Mouse (Mus musculus): Measurements from ENCODE around the gene Tmem53. TPM values are rescaled to one million over a fixed set of nuclear protein-coding genes. Genes with fewer than 3 reads are reported as not detected.

Tmem53 gene
- total RNA-seq, 2 experiments from 2014 or later, result 2.7 to 6.6 TPM

DNA sequence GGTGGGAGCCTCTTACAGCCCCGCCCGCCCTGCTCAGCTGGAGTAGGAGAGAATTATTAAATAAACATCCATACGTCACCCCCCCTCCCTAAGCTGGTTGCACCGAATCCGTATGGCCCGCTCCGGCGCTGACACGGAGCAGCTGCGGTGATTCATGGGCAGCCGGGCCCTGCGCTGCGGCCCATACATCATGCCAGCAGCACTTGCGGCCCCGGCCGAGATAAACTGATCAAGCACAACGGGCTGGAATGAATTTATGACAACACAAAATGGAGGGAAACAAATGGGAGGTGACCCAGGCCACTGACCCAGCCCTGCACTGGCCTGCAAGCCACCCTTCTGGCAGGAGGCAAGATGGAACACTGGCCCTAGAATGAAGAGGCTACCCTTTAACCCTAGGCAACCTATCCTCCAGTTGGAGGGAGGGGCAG lies 24.5 kb downstream of the Tmem53 start:
- DNase-seq, result no peak
- intact Hi-C loops (cut with DNase I), result loop anchor here (10.0 kb wide), 1 partner anchor 399 kb away; no protein-coding TSS in a partner anchor
- H3K4me3 ChIP-seq, result no peak overlapping the region
- peak overlapping the region; percentile 25 for H3K27ac ChIP-seq
- TF ChIP-seq CTCF (IDR thresholded peaks at IDR 0.05), result no peak

DNA sequence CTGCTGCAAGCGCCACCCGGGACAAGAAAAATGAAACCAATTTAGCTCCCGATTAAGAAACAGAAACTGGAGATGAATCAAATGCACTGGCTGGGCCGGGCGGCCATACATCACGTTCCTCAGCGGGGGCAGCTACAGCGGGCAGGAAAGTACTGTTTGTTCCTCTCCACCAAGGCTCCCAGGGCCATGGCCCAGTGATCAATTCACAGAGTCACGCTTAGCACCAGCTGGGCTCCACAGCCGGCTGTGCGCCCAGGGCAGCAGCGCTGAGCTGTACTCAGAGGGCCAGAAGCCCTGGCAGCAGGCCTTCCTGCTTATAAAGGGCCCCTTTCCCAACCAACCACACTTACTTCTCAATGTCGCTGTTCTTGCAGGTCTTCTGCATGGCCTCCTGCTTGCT lies 25.3 kb downstream of the Tmem53 start:
- intact Hi-C loops (cut with DNase I), result loop anchor here (10.0 kb wide), 1 partner anchor 398 kb away; no protein-coding TSS in a partner anchor
- peak overlapping the region; percentile 25 for H3K27ac ChIP-seq
- DNase-seq, result peak; percentile 66
- H3K4me3 ChIP-seq, result no peak overlapping the region
- TF ChIP-seq CTCF (IDR thresholded peaks at IDR 0.05), result no peak

DNA sequence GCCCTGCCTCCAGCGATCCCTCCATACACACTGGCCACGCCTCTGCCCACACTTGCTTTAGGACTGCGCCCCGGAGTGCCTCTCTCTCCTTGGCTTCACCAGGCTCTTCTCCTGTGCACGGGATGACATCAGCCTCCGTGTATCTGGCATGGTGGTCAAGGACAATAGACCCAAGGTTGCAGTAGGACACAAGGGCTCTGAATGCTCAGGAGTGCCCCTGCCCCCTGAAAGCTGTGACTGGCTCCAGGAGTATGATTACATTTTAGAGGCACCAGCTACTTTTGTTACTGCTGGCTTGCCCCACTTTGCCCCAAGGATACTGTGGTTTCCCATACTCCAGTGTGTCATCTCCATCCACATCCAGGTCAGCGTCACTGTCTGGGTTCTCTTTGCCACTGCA lies 25.9 kb downstream of the Tmem53 start:
- intact Hi-C loops (cut with DNase I), result loop anchor here (10.0 kb wide), 1 partner anchor 397 kb away; no protein-coding TSS in a partner anchor
- Histone ChIP-seq H3K4me3 (no peak overlapping the region), H3K27ac (peak overlapping the region; percentile 25)
- TF ChIP-seq CTCF (IDR thresholded peaks at IDR 0.05), result no peak
- no peak for DNase-seq

DNA sequence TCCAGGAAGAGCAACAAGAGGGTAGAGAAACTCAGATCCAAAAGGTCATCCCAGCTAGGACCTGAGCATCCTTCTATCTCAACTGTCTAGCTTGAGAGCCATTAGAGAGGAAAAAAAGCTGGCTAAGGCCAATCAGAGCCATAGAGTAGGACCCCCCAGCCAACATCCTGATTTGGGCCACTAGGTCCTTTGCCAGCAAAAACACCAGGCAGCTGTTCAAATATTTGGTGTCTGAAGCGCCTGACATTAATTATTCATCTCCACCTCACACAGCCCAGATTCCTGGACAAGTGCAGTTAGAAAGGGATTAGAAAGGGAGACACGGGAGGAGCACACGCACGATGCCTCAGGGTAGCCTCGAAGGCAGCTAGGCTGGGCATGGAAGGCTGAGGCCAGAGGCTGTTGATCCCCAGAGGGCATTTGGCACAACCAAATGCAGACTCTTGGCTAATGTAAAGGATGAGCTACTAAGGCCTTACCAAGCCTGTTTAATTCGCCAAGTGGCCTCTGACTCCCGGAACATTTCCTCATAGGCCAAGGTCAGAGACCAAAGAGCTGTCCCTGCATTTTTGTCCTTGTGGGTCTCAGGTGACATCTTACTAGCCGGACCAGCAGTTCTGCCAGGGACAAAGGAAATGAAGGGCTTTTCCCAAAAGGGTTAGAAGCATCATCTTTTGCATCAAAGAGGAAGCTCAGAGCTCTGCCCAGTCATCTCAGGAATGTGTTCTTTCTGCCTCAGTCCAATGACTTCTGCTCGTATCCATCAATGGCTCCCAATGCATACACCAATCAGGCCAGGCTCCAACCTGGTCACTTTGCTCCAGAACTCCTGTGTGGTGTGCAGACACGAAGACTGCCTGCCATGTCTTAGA lies 26.9 kb downstream of the Tmem53 start:
- DNase-seq, result no peak
- TF ChIP-seq CTCF (IDR thresholded peaks at IDR 0.05), result no peak
- intact Hi-C loops (cut with DNase I), result loop anchor here (10.0 kb wide), 1 partner anchor 396 kb away; no protein-coding TSS in a partner anchor
- no peak overlapping the region for H3K4me3 ChIP-seq
- peak overlapping the region; percentile 48 for H3K27ac ChIP-seq

DNA sequence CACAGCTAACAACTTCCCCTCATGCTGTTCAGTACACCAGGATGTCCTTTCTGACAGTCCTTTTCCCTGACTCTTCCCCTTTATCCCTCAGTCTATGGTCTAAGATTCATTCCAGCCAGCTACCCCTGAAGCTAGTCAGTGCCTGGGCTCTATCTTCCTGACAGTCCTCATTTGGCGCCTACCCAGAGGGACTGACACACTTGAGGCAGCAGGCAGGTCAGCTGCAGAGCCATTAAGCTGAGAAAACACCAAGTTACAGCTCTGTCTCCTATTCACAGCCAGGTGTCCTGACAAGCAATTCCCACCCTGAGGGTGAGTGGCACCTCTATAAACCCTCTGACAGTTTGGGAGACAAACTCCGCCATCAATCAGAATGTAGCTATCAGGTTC lies 27.5 kb downstream of the Tmem53 start:
- intact Hi-C loops (cut with DNase I), result loop anchor here (10.0 kb wide), 1 partner anchor 396 kb away; no protein-coding TSS in a partner anchor
- no peak for TF ChIP-seq CTCF (IDR thresholded peaks at IDR 0.05)
- Histone ChIP-seq H3K27ac (peak overlapping the region; percentile 48), H3K4me3 (no peak overlapping the region)
- DNase-seq, result no peak

DNA sequence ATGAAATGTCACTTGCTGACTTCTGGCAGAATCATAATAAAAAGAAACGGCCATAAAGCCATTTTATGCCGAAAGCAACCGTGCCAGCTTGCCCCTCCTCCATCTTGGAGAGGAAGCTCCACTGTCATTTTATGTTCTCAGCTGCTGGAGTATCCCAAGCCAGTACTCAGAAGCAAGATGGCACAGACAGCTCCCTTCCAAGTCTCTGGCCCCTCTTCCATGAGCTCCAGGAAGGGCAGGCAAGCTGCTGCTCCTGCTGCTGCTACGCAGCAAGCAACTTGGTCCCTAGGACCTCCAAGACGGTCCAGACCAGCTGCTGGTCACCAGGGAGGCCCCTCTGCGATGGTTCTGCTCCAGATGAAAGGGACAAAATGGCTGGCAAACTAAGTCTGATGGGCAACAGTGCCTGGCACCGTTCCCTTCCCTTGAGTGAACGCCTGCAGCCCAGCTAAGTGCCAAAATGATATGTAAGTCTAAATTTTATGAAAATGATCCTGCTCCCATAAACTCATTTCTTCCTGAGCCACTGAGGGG lies 28.7 kb downstream of the Tmem53 start:
- Histone ChIP-seq H3K27ac (peak overlapping the region; percentile 35; the same call in 1 of the 2 replicates), H3K4me3 (no peak overlapping the region)
- TF ChIP-seq CTCF (IDR thresholded peaks at IDR 0.05), result no peak
- no peak for DNase-seq
- intact Hi-C loops (cut with DNase I), result no loop called here

DNA sequence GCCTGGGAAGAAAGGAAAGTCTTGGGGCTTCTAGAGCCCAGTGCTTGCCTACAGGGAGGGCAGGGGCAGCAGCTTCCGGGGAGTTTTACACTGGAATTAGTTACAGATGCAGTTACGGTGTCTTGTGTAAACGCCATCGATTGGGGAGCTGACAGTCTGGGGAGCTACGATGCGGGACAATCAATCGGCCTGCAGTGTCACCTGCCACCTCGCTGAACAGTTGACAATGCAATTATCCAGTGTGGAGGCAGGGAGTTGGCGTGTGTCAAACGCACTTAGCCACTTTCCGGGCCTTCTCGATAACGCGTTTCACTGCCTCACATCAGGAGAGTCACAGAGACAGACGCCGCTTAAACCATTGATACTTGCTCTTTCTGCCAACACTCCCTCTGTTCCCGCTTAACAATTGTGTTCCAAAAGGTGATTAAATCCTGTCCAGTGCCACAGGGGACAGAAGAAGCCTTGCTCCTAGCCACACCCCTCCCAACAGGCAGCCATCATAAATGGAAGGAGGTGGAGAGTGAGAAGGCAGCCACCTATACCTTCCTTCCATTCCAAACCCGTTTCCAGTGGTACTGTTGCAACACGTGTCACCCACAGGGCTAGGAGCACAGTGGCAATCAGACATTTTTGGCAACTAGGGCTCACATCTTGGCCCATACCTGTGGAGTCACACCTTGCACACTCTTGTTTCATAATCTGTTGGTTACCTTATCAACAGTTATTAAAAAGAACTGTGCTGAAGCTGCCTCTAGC lies 29.5 kb downstream of the Tmem53 start:
- Histone ChIP-seq H3K4me3 (no peak overlapping the region), H3K27ac (0 out of 2 replicates have a peak overlapping the region, but pooled peaks have one; percentile 16)
- no peak for TF ChIP-seq CTCF (IDR thresholded peaks at IDR 0.05)
- intact Hi-C loops (cut with DNase I), result no loop called here
- DNase-seq, result no peak

DNA sequence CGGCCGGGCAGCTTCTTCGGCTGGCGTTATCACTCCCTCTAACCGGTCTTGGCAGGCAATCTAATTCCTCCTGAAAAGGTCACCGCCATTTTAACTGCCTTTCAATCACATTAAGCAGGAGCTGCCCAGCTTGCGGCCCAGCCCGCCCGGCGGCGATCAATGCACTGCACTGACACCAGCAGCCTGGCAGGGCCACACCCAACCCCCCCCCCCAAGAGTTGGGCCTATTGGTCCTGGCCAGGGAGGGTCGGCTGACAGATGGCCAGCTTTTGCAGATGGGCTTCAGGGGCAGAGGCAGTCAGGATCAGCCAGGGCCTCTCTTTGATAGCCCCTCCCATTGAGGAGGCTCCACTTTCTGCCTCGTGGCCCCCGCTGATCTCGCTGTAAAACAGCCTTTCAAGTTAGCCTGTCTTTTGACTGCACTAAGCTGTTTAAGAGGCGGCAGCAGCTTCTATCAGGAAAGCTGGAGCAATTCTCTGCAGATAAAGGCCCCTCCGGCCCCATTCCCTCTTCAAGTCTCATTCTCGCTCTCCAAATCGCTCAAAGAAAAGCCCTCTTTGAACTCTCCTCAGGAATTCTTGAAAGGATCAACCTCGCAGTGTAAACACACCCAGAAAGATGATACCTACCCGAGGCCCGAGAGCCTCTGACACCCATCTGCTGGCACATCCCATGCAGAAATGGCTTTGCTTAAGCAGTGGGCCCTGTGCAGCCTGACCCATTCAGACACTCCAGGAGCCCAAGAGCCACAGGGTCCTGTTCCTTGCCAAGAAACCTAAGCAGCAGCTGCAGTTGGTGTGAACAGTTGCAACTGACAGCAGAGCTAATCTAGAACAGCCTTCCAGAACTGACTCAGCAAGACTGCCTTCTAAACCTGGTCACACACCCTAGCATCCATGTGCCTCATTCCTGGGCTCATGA lies 31.8 kb downstream of the Tmem53 start:
- no peak for TF ChIP-seq CTCF (IDR thresholded peaks at IDR 0.05)
- peak overlapping the region; percentile 91 for H3K27ac ChIP-seq
- peak; percentile 71 for DNase-seq

DNA sequence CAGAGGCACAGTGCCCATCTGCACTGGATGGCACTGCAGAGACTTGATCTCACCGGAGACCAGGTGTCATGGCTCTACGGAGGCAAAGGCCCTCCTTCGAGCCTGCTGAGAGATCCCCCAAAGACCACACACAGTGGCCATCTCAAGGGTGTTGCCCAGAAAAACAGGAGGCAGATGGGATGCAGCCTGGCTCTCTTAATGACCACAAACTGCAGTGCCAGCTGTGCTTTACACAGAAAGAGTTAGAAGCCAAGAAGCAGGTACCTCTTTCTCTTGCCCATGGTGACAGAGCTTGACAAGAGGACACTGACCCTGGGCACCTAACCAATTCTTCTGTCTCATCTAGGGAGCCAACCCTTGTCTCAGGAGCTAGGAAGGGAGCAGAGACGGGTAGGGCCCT lies 32.6 kb downstream of the Tmem53 start:
- intact Hi-C loops (cut with DNase I), result no loop called here

More for the DNA sequence above, 31.8 kb downstream of the Tmem53 start:
- intact Hi-C loops (cut with DNase I), result no loop called here
- peak overlapping the region; percentile 33 for H3K4me3 ChIP-seq

DNA sequence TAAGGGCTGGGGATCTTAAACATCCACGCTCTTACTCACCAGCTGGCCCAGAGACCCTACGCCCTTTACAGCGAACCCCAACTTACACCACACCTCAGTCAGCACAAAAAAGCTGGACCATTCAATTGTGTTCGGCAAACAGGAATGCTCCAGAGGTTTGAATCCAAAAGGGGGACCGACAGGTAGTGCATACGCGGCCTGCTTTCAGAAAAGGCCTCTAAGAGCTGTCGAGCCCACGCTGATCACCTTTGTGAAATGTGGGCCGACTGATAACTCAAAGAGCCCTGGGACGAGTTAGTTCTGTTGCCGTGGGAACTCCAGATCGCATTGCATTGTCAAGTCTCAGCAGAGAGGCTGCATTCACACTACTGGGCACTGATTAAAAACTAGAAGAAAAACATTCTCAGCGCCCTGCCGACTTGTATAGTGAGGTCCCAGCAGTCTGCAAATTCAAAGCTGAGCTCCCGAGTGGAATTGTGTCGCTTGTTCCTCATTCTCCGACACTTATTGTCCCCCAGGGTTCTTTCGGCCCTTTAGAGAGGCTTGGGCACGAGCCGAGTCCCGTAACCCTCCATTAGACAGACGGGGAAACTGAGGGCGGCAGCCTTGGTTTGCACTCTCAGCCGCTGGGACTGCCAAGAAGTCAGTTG lies 36.7 kb downstream of the Tmem53 start:
- TF ChIP-seq CTCF (IDR thresholded peaks at IDR 0.05), result no peak
- intact Hi-C loops (cut with DNase I), result no loop called here
- Histone ChIP-seq H3K27ac (peak overlapping the region; percentile 94), H3K4me3 (peak overlapping the region; percentile 88)
- DNase-seq, result no peak

More for the DNA sequence above, 32.6 kb downstream of the Tmem53 start:
- H3K4me3 ChIP-seq, result peak overlapping the region; percentile 10; the same call in 1 of the 2 replicates
- no peak for DNase-seq
- H3K27ac ChIP-seq, result peak overlapping the region; percentile 91
- TF ChIP-seq CTCF (IDR thresholded peaks at IDR 0.05), result no peak

Measured in gastrocnemius, adult 2 months (tissue).